Mouse (Mus musculus) heart, embryonic 16.5 days (tissue): ENCODE data around the gene Usp5. TPM values are rescaled to one million over a fixed set of nuclear protein-coding genes. Genes with fewer than 3 reads are reported as not detected.

Experiments used
- ATAC-seq: fragments of 200-750 bp; cut with Nextera tagmentation; replicated peaks from 2 replicates; pipeline ENCODE4 v1.8.0; 2017; ENCODE audit warnings: moderate number of reproducible peaks; ENCODE audit not compliant: insufficient read depth, low FRiP score; ENCODE audit errors: extremely low read depth
- H3K27ac ChIP-seq: fragments of 300-500 bp; sonication (generic); 2 replicates; pipeline ENCODE4 v1.5.1; 2014; ENCODE audit warnings: mild to moderate bottlenecking, low read length, control low read depth, moderate library complexity
- H3K27me3 ChIP-seq: fragments of 300-500 bp; sonication (generic); 2 replicates; pipeline ENCODE4 v1.6.1; 2014; ENCODE audit warnings: low read length, mixed read lengths; ENCODE audit not compliant: control insufficient read depth, insufficient read depth
- H3K36me3 ChIP-seq: fragments of 300-500 bp; sonication (generic); 2 replicates; pipeline ENCODE4 v1.6.1; 2014; ENCODE audit not compliant: control insufficient read depth, insufficient read depth
- H3K4me1 ChIP-seq: fragments of 300-500 bp; sonication (generic); 2 replicates; pipeline ENCODE4 v1.6.1; 2014; ENCODE audit warnings: low read length, mixed read lengths; ENCODE audit not compliant: control insufficient read depth, insufficient read depth
- H3K4me2 ChIP-seq: fragments of 300-500 bp; sonication (generic); 2 replicates; pipeline ENCODE4 v1.6.1; 2014; ENCODE audit warnings: low read depth, mild to moderate bottlenecking, control low read depth, low read length
- H3K4me3 ChIP-seq: fragments of 300-500 bp; sonication (generic); 2 replicates; pipeline ENCODE4 v1.5.1; 2014; ENCODE audit warnings: mild to moderate bottlenecking, control low read depth, low read length
- H3K9ac ChIP-seq: fragments of 300-500 bp; sonication (generic); 2 replicates; pipeline ENCODE4 v1.6.1; 2014; ENCODE audit warnings: low read length, control low read depth
- H3K9me3 ChIP-seq: fragments of 300-500 bp; sonication (generic); replicated peaks from 2 replicates; pipeline ENCODE4 v1.6.1; 2016; ENCODE audit warnings: low read length; ENCODE audit not compliant: control insufficient read depth
- WGBS: fragments of 180-500 bp; shearing (Covaris S2); extraction: QIAGEN DNeasy Blood & Tissue Kit; methylation state at CpG from one replicate; pipeline ENCODE4 v1.1.7; 2014; 5-methylcytosine and 5-hydroxymethylcytosine counted together
- polyA plus RNA-seq: library from polyadenylated mRNA; unstranded; fragments of >200 nt; fragmentation: Nextera tagmentation; extraction: Ambion mirVana; gene quantifications from 2 replicates; pipeline ENCODE4 v1.2.1, GENCODE M21; 2015

Usp5 gene
- polyA plus RNA-seq, 1 experiment from 2014 or later = 104 TPM

GRCm38 (mm10) chr6:124809775-124810538 lies 19.3 kb downstream of the Usp5 start:
- no peaks in the 10 kb centered on the region for H3K27me3 ChIP-seq
- no peaks in the 10 kb centered on the region for H3K9me3 ChIP-seq
- 41% methylated on average over 14 of the region's 14 CpGs for WGBS
- peak overlapping the region; percentile 92 for H3K9ac ChIP-seq
- H3K4me2 ChIP-seq = peak overlapping the region; percentile 100
- H3K27ac ChIP-seq = peak overlapping the region; percentile 92
- peaks cover 65% of the 10 kb centered on the region for H3K4me1 ChIP-seq
- ATAC-seq = no peak
- H3K36me3 ChIP-seq = peaks cover 18% of the 10 kb centered on the region
- peak overlapping the region; percentile 79 for H3K4me3 ChIP-seq

- no peaks in the 10 kb centered on the region for H3K27me3 ChIP-seq
- peaks cover 18% of the 10 kb centered on the region for H3K36me3 ChIP-seq
- peak overlapping the region; percentile 79 for H3K4me3 ChIP-seq
- no peaks in the 10 kb centered on the region for H3K9me3 ChIP-seq
- H3K4me2 ChIP-seq = peak overlapping the region; percentile 100
- peak overlapping the region; percentile 92 for H3K27ac ChIP-seq
- H3K4me1 ChIP-seq = peaks cover 59% of the 10 kb centered on the region
- peak overlapping the region; percentile 92 for H3K9ac ChIP-seq
- WGBS = under 1% methylated on average over 35 of the region's 35 CpGs
- ATAC-seq = 0 out of 2 replicates have a peak, but pooled peaks have one; percentile 20
These were observed 20.1 kb downstream of the Usp5 start for GRCm38 (mm10) chr6:124809052-124809774.

GRCm38 (mm10) chr6:124808358-124809012 lies 20.8 kb downstream of the Usp5 start, which contains the start of gene Spsb2:
Gene Spsb2, plus strand, starts transcription at chr6:124808661.
- H3K36me3 ChIP-seq = peaks cover 18% of the 10 kb centered on the region
- H3K9me3 ChIP-seq = no peaks in the 10 kb centered on the region
- 4% methylated on average over 29 of the region's 29 CpGs for WGBS
- H3K4me3 ChIP-seq = peak within 1 kb of the TSS; percentile 79
- H3K4me1 ChIP-seq = peaks cover 59% of the 10 kb centered on the region
- H3K4me2 ChIP-seq = peak within 1 kb of the TSS; percentile 100
- no peaks in the 10 kb centered on the region for H3K27me3 ChIP-seq
- peak; percentile 43 for ATAC-seq
- H3K27ac ChIP-seq = peak within 1 kb of the TSS; percentile 92
- peak within 1 kb of the TSS; percentile 92 for H3K9ac ChIP-seq

GRCm38 (mm10) chr6:124807986-124808357 lies 21.3 kb downstream of the Usp5 start:
- peak overlapping the region; percentile 92 for H3K9ac ChIP-seq
- WGBS = 65% methylated on average over 6 of the region's 6 CpGs
- peak overlapping the region; percentile 100 for H3K4me2 ChIP-seq
- H3K36me3 ChIP-seq = peaks cover 18% of the 10 kb centered on the region
- no peak for ATAC-seq
- peaks cover 58% of the 10 kb centered on the region for H3K4me1 ChIP-seq
- H3K27me3 ChIP-seq = no peaks in the 10 kb centered on the region
- H3K9me3 ChIP-seq = no peaks in the 10 kb centered on the region
- peak overlapping the region; percentile 79 for H3K4me3 ChIP-seq
- peak overlapping the region; percentile 92 for H3K27ac ChIP-seq

- H3K9ac ChIP-seq = peak overlapping the region; percentile 26; the same call in 1 of the 2 replicates
- no peak for ATAC-seq
These were observed 21.9 kb downstream of the Usp5 start for GRCm38 (mm10) chr6:124807366-124807765.

GRCm38 (mm10) chr6:124806446-124807140 lies 22.7 kb downstream of the Usp5 start:
- Histone ChIP-seq H3K4me2 (peak overlapping the region; percentile 90), H3K27ac (peak overlapping the region; percentile 92), H3K4me3 (peak overlapping the region; percentile 61), H3K36me3 (peaks cover 11% of the 10 kb centered on the region), H3K27me3 (no peaks in the 10 kb centered on the region), H3K9ac (peak overlapping the region; percentile 72), H3K4me1 (peaks cover 47% of the 10 kb centered on the region), H3K9me3 (no peaks in the 10 kb centered on the region)
- ATAC-seq = no peak
- 79% methylated on average over 7 of the region's 7 CpGs for WGBS

More at GRCm38 (mm10) chr6:124807366-124807765, 21.9 kb downstream of the Usp5 start:
- no peaks in the 10 kb centered on the region for H3K9me3 ChIP-seq
- H3K4me2 ChIP-seq = no peak overlapping the region
- H3K36me3 ChIP-seq = peaks cover 18% of the 10 kb centered on the region
- peaks cover 55% of the 10 kb centered on the region for H3K4me1 ChIP-seq
- WGBS = 47% methylated on average over 4 of the region's 4 CpGs
- H3K27ac ChIP-seq = peak overlapping the region; percentile 18; the same call in 1 of the 2 replicates
- H3K4me3 ChIP-seq = no peak overlapping the region
- no peaks in the 10 kb centered on the region for H3K27me3 ChIP-seq

- H3K9me3 ChIP-seq = no peaks in the 10 kb centered on the region
- 3% methylated on average over 34 of the region's 34 CpGs for WGBS
- peak overlapping the region; percentile 90 for H3K4me2 ChIP-seq
- H3K9ac ChIP-seq = peak overlapping the region; percentile 72
- peaks cover 43% of the 10 kb centered on the region for H3K4me1 ChIP-seq
- ATAC-seq = peak; percentile 77
- H3K36me3 ChIP-seq = peaks cover 6% of the 10 kb centered on the region
- H3K4me3 ChIP-seq = peak overlapping the region; percentile 61
- peak overlapping the region; percentile 92 for H3K27ac ChIP-seq
- H3K27me3 ChIP-seq = no peaks in the 10 kb centered on the region
These were observed 23.7 kb downstream of the Usp5 start for GRCm38 (mm10) chr6:124805341-124806321.
